Mouse (Mus musculus) embryonic facial prominence, embryonic 14.5 days (tissue): ENCODE data around the gene Capg. TPM values are rescaled to one million over a fixed set of nuclear protein-coding genes. Genes with fewer than 3 reads are reported as not detected.
A peak's percentile ranks its signal among the peaks of the same experiment; 100 is the strongest.

Experiments
- ATAC-seq: fragments of 200-750 bp; cut with Nextera tagmentation; 2 replicates; pipeline ENCODE4 v1.8.0; 2017; ENCODE audit warnings: low read depth, moderate number of reproducible peaks, moderate TSS enrichment
- DNase-seq: peaks from one replicate; pipeline ENCODE4 v3.0.0-alpha.2; 2015; ENCODE audit warnings: low spot score
- H3K27ac ChIP-seq: fragments of 300-500 bp; sonication (generic); replicated peaks from 2 replicates; pipeline ENCODE4 v1.5.1; 2014; ENCODE audit warnings: low read depth, mild to moderate bottlenecking, low read length, moderate library complexity
- H3K27me3 ChIP-seq: fragments of 300-500 bp; sonication (generic); replicated peaks from 2 replicates; pipeline ENCODE4 v1.6.1; 2014; ENCODE audit warnings: low read length; ENCODE audit not compliant: control insufficient read depth, insufficient read depth
- H3K36me3 ChIP-seq: fragments of 300-500 bp; sonication (generic); 2 replicates; pipeline ENCODE4 v1.6.1; 2014; ENCODE audit warnings: low read length, mixed read lengths; ENCODE audit not compliant: control insufficient read depth, insufficient read depth
- H3K4me1 ChIP-seq: fragments of 300-500 bp; sonication (generic); 2 replicates; pipeline ENCODE4 v1.6.1; 2014; ENCODE audit warnings: antibody characterized with exemption, low read length; ENCODE audit not compliant: control insufficient read depth, insufficient read depth
- H3K4me2 ChIP-seq: fragments of 300-500 bp; sonication (generic); 2 replicates; pipeline ENCODE4 v1.6.1; 2014; ENCODE audit warnings: low read depth, mild to moderate bottlenecking, low read length, moderate library complexity, mixed read lengths
- H3K4me3 ChIP-seq: fragments of 300-500 bp; sonication (generic); 2 replicates; pipeline ENCODE4 v1.5.1; 2014; ENCODE audit warnings: low read depth, mild to moderate bottlenecking, low read length
- H3K9ac ChIP-seq: fragments of 300-500 bp; sonication (generic); 2 replicates; pipeline ENCODE4 v1.6.1; 2014; ENCODE audit warnings: low read depth, mild to moderate bottlenecking, low read length, moderate library complexity, mixed read lengths
- H3K9me3 ChIP-seq: fragments of 300-500 bp; sonication (generic); 2 replicates; pipeline ENCODE4 v1.6.1; 2016; ENCODE audit warnings: low read length; ENCODE audit not compliant: control insufficient read depth
- WGBS: fragments of 180-500 bp; shearing (Covaris S2); extraction: QIAGEN DNeasy Blood & Tissue Kit; methylation state at CpG from one replicate; pipeline ENCODE4 v1.1.7; 2014; 5-methylcytosine and 5-hydroxymethylcytosine counted together
- polyA plus RNA-seq: library from polyadenylated mRNA; unstranded; fragments of >200 nt; fragmentation: Nextera tagmentation; extraction: Ambion mirVana; gene quantifications from 2 replicates; pipeline ENCODE4 v1.2.1, GENCODE M21; 2014

The Capg gene
- polyA plus RNA-seq, 1 experiment from 2014 or later, result 75.9 TPM

- no peaks in the 10 kb centered on the region for H3K27me3 ChIP-seq
- H3K9ac ChIP-seq, result peak overlapping the region; percentile 63
- no peaks in the 10 kb centered on the region for H3K9me3 ChIP-seq
- peak; percentile 84 for DNase-seq
- peak overlapping the region; percentile 64 for H3K4me2 ChIP-seq
- peaks cover 12% of the 10 kb centered on the region for H3K4me1 ChIP-seq
- H3K36me3 ChIP-seq, result 0 out of 2 replicates have a peak, but pooled peaks cover 3% of the 10 kb centered on the region
- H3K4me3 ChIP-seq, result peak overlapping the region; percentile 64
- WGBS, result 35% methylated on average over 12 of the region's 12 CpGs
- peak overlapping the region; percentile 81 for H3K27ac ChIP-seq
- ATAC-seq, result peak; percentile 24; the same call in 1 of the 2 replicates
These were observed 54.8 kb downstream of the Capg start for GRCm38 (mm10) chr6:72598791-72599557.

- ATAC-seq (no peak), DNase-seq (no peak)
- Histone ChIP-seq H3K9ac (no peak overlapping the region), H3K27me3 (no peaks in the 10 kb centered on the region), H3K4me1 (peaks cover 12% of the 10 kb centered on the region), H3K27ac (no peak overlapping the region), H3K4me3 (no peak overlapping the region), H3K4me2 (no peak overlapping the region), H3K9me3 (no peaks in the 10 kb centered on the region), H3K36me3 (peaks cover 14% of the 10 kb centered on the region; the same call in 1 of the 2 replicates)
- WGBS, result 75% methylated on average over 6 of the region's 6 CpGs
These were observed 56.0 kb downstream of the Capg start for GRCm38 (mm10) chr6:72600216-72600615.

GRCm38 (mm10) chr6:72600771-72601170 lies 56.6 kb downstream of the Capg start:
- Histone ChIP-seq H3K27me3 (no peaks in the 10 kb centered on the region), H3K4me1 (peaks cover 12% of the 10 kb centered on the region), H3K36me3 (peaks cover 20% of the 10 kb centered on the region), H3K9me3 (no peaks in the 10 kb centered on the region), H3K4me2 (no peak overlapping the region), H3K9ac (no peak overlapping the region), H3K4me3 (no peak overlapping the region), H3K27ac (no peak overlapping the region)
- 87% methylated on average over 12 of the region's 12 CpGs for WGBS
- DNase-seq, result no peak
- no peak for ATAC-seq

GRCm38 (mm10) chr6:72601732-72602131 lies 57.5 kb downstream of the Capg start:
- Histone ChIP-seq H3K4me1 (peaks cover 12% of the 10 kb centered on the region), H3K27me3 (no peaks in the 10 kb centered on the region), H3K4me2 (no peak overlapping the region), H3K36me3 (peaks cover 30% of the 10 kb centered on the region), H3K4me3 (no peak overlapping the region), H3K27ac (no peak overlapping the region), H3K9ac (no peak overlapping the region), H3K9me3 (no peaks in the 10 kb centered on the region)
- WGBS, result 41% methylated on average over 1 of the region's 1 CpGs
- DNase-seq (peak; percentile 71), ATAC-seq (no peak)

GRCm38 (mm10) chr6:72604066-72604465 lies 59.9 kb downstream of the Capg start:
- ATAC-seq (no peak), DNase-seq (no peak)
- Histone ChIP-seq H3K27me3 (no peaks in the 10 kb centered on the region), H3K27ac (no peak overlapping the region), H3K4me1 (peaks cover 2% of the 10 kb centered on the region; the same call in 1 of the 2 replicates), H3K4me3 (no peak overlapping the region), H3K9ac (no peak overlapping the region), H3K36me3 (peaks cover 43% of the 10 kb centered on the region), H3K4me2 (no peak overlapping the region), H3K9me3 (no peaks in the 10 kb centered on the region)
- 85% methylated on average over 2 of the region's 2 CpGs for WGBS

GRCm38 (mm10) chr6:72607060-72607459 lies 62.9 kb downstream of the Capg start:
- Histone ChIP-seq H3K36me3 (peaks cover 71% of the 10 kb centered on the region), H3K4me1 (no peaks in the 10 kb centered on the region), H3K9me3 (no peaks in the 10 kb centered on the region), H3K27me3 (no peaks in the 10 kb centered on the region), H3K4me3 (no peak overlapping the region), H3K27ac (no peak overlapping the region), H3K9ac (no peak overlapping the region), H3K4me2 (no peak overlapping the region)
- ATAC-seq (no peak), DNase-seq (no peak)
- WGBS, result 75% methylated on average over 4 of the region's 4 CpGs

GRCm38 (mm10) chr6:72607676-72608075 lies 63.5 kb downstream of the Capg start:
- no peak overlapping the region for H3K4me3 ChIP-seq
- no peaks in the 10 kb centered on the region for H3K4me1 ChIP-seq
- H3K27ac ChIP-seq, result no peak overlapping the region
- no peak overlapping the region for H3K4me2 ChIP-seq
- no peak overlapping the region for H3K9ac ChIP-seq
- 85% methylated on average over 5 of the region's 5 CpGs for WGBS
- H3K27me3 ChIP-seq, result no peaks in the 10 kb centered on the region
- peaks cover 74% of the 10 kb centered on the region for H3K36me3 ChIP-seq
- H3K9me3 ChIP-seq, result no peaks in the 10 kb centered on the region
- DNase-seq (no peak), ATAC-seq (no peak)

- Histone ChIP-seq H3K9ac (no peak overlapping the region), H3K27ac (no peak overlapping the region), H3K4me2 (no peak overlapping the region), H3K9me3 (no peaks in the 10 kb centered on the region), H3K36me3 (peaks cover 84% of the 10 kb centered on the region), H3K4me1 (no peaks in the 10 kb centered on the region), H3K4me3 (no peak overlapping the region), H3K27me3 (no peaks in the 10 kb centered on the region)
- no peak for ATAC-seq
- WGBS, result 87% methylated on average over 4 of the region's 4 CpGs
- no peak for DNase-seq
These were observed 64.5 kb downstream of the Capg start for GRCm38 (mm10) chr6:72608662-72609184.

GRCm38 (mm10) chr6:72610261-72610660 lies 66.1 kb downstream of the Capg start:
- DNase-seq (no peak), ATAC-seq (no peak)
- H3K36me3 ChIP-seq, result peaks cover 74% of the 10 kb centered on the region
- H3K4me1 ChIP-seq, result peaks cover 9% of the 10 kb centered on the region
- 77% methylated on average over 4 of the region's 4 CpGs for WGBS
- H3K27me3 ChIP-seq, result no peaks in the 10 kb centered on the region
- no peak overlapping the region for H3K9ac ChIP-seq
- no peak overlapping the region for H3K27ac ChIP-seq
- no peak overlapping the region for H3K4me3 ChIP-seq
- H3K4me2 ChIP-seq, result no peak overlapping the region
- no peaks in the 10 kb centered on the region for H3K9me3 ChIP-seq
